Mouse (Mus musculus): ENCODE results near the gene F2rl1. TPM values are rescaled to one million over a fixed set of nuclear protein-coding genes. Genes with fewer than 3 reads are reported as not detected.

F2rl1 gene
- polyA plus RNA-seq, 1 experiment from 2014 or later, result not detected

DNA sequence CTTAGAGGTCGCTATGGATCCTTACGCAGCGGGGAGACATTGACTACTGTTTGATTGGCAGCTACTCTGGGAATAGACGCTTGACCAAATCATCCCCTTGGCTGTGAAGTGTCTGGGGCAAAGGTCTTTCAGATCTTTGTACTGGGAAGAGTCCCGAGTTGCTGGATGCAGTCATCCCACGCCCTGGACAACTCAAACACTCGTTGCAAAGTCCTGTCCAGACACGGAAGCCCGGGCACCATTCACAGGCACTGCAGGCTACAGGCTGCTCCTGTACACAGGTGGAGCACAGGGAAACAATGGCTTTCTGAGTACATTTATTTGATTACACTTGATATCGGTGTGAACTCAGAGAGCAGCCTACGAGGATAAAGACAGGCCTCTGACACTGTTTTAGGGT lies 33.7 kb downstream of the F2rl1 start:
- H3K4me2 ChIP-seq, result no peak overlapping the region
- 49% methylated on average over 11 of the region's 11 CpGs for WGBS
- no peak overlapping the region for H3K27ac ChIP-seq (replicated peaks)
- no peaks in the 10 kb centered on the region for H3K27me3 ChIP-seq
- ATAC-seq (ENCODE audit: low FRiP score, low read depth), result no peak
- H3K4me3 ChIP-seq, result no peak overlapping the region
- H3K9me3 ChIP-seq, result no peaks in the 10 kb centered on the region
- H3K9ac ChIP-seq, result no peak overlapping the region
- H3K4me1 ChIP-seq (replicated peaks), result no peaks in the 10 kb centered on the region
- H3K36me3 ChIP-seq, result no peaks in the 10 kb centered on the region

DNA sequence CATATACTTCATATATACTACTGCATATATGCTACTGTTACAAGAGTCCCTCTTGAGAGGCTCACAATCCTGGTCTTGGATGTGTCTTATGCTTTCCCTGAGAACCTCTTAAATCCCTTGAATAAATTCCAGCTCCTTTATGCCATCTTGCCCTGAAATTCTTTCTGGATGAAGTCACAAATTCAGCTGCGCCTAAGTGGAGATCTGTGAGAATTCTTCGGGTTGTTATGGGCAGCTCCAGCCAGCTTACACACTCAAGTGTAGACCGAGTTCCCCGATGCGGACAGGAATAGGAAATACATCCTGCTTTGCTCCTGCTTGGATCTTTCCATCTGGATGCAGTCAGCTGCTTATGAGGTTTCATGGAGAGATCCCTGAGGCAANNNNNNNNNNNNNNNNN lies 40.4 kb downstream of the F2rl1 start:
- WGBS, result 51% methylated on average over 5 of the region's 5 CpGs
- no peaks in the 10 kb centered on the region for H3K36me3 ChIP-seq

DNA sequence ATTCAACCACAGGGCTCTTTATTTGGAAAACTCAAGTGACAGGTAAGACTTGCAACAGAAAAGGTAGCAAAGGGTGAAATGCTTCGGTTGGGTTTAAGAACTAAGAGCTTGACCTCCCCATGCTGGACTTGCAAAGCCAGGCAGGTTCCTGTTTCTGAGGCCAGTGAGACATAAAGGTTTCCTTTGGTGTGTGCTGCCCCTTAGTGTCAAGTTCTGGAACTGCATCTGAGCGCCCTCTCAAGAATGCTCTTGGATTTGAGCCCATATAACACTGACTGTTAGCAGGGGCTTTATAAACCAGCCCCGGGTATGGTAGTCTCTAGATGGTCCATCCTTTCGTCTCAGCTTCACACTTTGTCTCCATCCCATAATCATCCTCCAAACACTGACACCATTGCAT lies 43.6 kb downstream of the F2rl1 start:
- Histone ChIP-seq H3K4me1 (replicated peaks) (no peaks in the 10 kb centered on the region), H3K9me3 (no peaks in the 10 kb centered on the region), H3K9ac (no peak overlapping the region), H3K4me3 (no peak overlapping the region), H3K4me2 (no peak overlapping the region), H3K27ac (replicated peaks) (no peak overlapping the region), H3K27me3 (no peaks in the 10 kb centered on the region), H3K36me3 (no peaks in the 10 kb centered on the region)
- WGBS, result 14% methylated on average over 4 of the region's 4 CpGs
- peak; percentile 78 for ATAC-seq (ENCODE audit: low FRiP score, low read depth)

More for the DNA sequence above, 40.4 kb downstream of the F2rl1 start:
- no peaks in the 10 kb centered on the region for H3K9me3 ChIP-seq
- H3K4me1 ChIP-seq (replicated peaks), result no peaks in the 10 kb centered on the region
- no peak overlapping the region for H3K9ac ChIP-seq
- H3K27me3 ChIP-seq, result no peaks in the 10 kb centered on the region
- no peak for ATAC-seq (ENCODE audit: low FRiP score, low read depth)
- no peak overlapping the region for H3K4me3 ChIP-seq
- H3K27ac ChIP-seq (replicated peaks), result no peak overlapping the region
- no peak overlapping the region for H3K4me2 ChIP-seq

DNA sequence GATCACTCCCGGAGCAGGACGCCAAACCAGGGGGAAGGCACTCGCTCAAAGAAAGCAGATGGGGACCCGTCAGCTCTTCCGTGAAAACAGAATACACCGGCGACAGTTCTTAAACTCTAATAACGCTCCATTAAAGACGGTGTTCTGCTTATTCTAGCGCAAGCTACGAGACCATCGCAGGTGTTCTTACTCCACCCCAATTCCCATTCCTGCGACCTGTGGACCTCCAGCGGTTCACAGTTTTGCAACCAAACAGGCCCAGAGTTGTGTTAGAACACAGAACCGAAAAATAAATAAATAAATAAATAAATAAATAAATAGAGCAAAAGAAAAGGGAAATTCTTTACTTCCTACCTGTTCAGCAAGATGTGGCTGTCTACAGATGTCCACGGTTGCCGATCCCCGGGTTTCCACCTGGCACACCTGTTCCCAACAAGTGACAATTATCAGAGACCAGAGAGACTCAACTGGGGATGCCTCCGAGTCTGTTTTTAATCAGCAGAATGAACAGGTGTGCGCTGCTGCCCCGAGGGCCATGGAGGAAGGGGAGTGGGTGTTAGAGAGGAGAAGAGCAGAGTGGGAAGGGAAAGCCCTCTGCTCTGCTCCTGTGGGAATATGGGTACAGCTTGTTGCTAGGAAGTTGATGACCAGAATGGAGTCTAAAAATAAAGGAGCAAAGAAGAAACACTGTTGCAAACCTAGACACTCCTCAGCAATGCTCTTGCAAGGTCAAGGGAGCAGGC lies 46.2 kb downstream of the F2rl1 start, which contains the start of gene S100z:
S100z (minus strand) TSS at position 51 of the 743 bp plus-strand sequence.
- ATAC-seq (ENCODE audit: low FRiP score, low read depth), result no peak
- H3K9ac ChIP-seq, result no peak within 1 kb of the TSS
- no peak within 1 kb of the TSS for H3K4me2 ChIP-seq
- no peaks in the 10 kb centered on the region for H3K4me1 ChIP-seq (replicated peaks)
- no peak within 1 kb of the TSS for H3K4me3 ChIP-seq
- 90% methylated on average over 21 of the region's 21 CpGs for WGBS
- no peak within 1 kb of the TSS for H3K27ac ChIP-seq (replicated peaks)
- no peaks in the 10 kb centered on the region for H3K9me3 ChIP-seq
- H3K27me3 ChIP-seq, result no peaks in the 10 kb centered on the region
- H3K36me3 ChIP-seq, result no peaks in the 10 kb centered on the region

DNA sequence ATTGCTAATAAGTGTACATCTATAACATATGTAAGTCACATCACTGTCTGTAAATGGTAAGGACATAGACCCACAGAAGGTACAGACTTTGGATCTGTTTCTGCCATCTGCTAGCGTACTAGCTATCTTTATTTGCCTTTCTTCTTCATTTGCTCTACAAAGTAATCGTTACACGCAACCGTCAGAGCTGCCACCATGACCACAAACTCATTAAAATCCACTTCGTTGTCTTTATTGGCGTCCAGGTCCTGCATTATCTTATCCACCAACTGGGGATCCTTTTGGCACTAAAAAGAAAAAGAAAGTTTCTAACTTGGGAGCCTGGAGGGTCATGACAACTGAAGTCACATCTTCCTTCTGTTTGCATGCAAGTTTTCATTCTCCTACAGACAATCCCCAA lies 47.9 kb downstream of the F2rl1 start:
- ATAC-seq (ENCODE audit: low FRiP score, low read depth), result no peak
- H3K4me2 ChIP-seq, result no peak overlapping the region

DNA sequence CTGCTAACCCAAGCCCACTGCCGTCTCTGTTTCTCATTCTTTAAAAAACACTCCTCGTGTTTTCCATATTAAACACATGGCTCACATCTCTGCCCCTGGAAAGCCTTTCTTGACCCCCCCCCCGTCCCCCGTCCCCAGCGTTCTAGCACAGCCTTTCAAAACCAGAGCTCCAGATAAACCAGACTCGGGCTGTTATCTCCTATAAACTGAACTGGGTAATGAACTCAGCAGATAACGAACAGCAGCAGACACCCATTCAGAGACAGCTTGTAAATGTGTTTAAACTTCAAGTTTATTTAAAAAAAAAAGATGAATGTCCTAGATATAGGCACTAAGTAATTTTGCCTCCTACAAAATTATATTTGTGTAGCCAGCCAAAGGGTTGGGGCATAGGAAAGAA lies 49.9 kb downstream of the F2rl1 start:
- H3K27ac ChIP-seq (replicated peaks), result no peak overlapping the region
- no peak overlapping the region for H3K4me2 ChIP-seq
- no peak overlapping the region for H3K9ac ChIP-seq
- H3K36me3 ChIP-seq, result no peaks in the 10 kb centered on the region
- H3K4me3 ChIP-seq, result no peak overlapping the region
- no peak for ATAC-seq (ENCODE audit: low FRiP score, low read depth)
- H3K9me3 ChIP-seq, result no peaks in the 10 kb centered on the region
- WGBS, result 82% methylated on average over 7 of the region's 7 CpGs
- H3K4me1 ChIP-seq (replicated peaks), result no peaks in the 10 kb centered on the region
- no peaks in the 10 kb centered on the region for H3K27me3 ChIP-seq

More for the DNA sequence above, 47.9 kb downstream of the F2rl1 start:
- Histone ChIP-seq H3K9ac (no peak overlapping the region), H3K36me3 (no peaks in the 10 kb centered on the region), H3K4me1 (replicated peaks) (no peaks in the 10 kb centered on the region), H3K27ac (replicated peaks) (no peak overlapping the region), H3K27me3 (no peaks in the 10 kb centered on the region), H3K4me3 (no peak overlapping the region), H3K9me3 (no peaks in the 10 kb centered on the region)
- WGBS, result 82% methylated on average over 6 of the region's 6 CpGs

DNA sequence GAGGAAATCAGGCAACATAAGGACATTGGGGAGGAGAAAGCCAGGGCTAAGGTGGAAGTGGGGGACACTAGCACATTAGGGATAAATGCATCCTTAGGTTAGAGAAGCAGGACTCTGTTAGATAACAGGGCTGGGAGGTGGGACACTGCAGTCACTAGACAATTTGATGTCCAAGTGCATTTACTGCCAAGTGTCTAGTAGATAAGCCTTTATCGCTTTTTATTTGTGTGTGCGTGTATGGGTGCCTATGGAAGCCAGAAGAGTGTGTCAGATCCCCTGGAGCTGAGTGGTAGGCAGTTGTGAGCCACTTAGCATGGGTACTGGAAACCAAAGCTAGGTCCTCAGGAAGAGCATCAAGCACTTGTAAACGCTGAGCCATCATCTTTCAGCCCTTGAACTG lies 50.7 kb downstream of the F2rl1 start:
- Histone ChIP-seq H3K9ac (no peak overlapping the region), H3K9me3 (no peaks in the 10 kb centered on the region), H3K4me2 (no peak overlapping the region), H3K36me3 (no peaks in the 10 kb centered on the region), H3K4me3 (no peak overlapping the region), H3K4me1 (replicated peaks) (no peaks in the 10 kb centered on the region), H3K27ac (replicated peaks) (no peak overlapping the region), H3K27me3 (no peaks in the 10 kb centered on the region)
- no peak for ATAC-seq (ENCODE audit: low FRiP score, low read depth)
- WGBS, result 86% methylated on average over 3 of the region's 3 CpGs

DNA sequence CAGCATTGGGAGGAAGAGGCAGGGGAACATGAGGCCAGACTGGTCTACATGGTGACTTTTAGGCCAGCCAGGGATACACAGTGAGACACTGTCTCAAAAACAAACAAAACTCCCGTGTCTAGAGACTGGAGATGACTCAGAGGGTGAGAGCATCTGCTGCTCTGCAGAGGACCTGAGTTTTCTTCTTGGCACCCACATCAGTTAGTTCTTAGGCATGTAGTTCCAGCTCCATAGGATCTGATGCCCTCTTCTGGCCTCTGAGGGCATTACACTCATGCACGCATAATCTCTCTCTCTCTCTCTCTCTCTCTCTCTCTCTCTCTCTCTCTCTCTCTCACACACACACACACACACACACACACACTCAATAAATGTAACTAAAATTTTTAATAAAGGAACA lies 54.1 kb downstream of the F2rl1 start:
- H3K9ac ChIP-seq, result no peak overlapping the region
- H3K4me1 ChIP-seq (replicated peaks), result no peaks in the 10 kb centered on the region
- no peak for ATAC-seq (ENCODE audit: low FRiP score, low read depth)
- no peak overlapping the region for H3K27ac ChIP-seq (replicated peaks)
- H3K9me3 ChIP-seq, result no peaks in the 10 kb centered on the region
- WGBS, result 54% methylated on average over 2 of the region's 2 CpGs
- H3K4me3 ChIP-seq, result no peak overlapping the region
- H3K27me3 ChIP-seq, result no peaks in the 10 kb centered on the region
- H3K36me3 ChIP-seq, result no peaks in the 10 kb centered on the region
- H3K4me2 ChIP-seq, result no peak overlapping the region

Other genes starting within 250 kb of the F2rl1 start
- 35.6 and 39.3 TPM in 2 replicates for gene Zbed3, start 201.6 kb downstream of the F2rl1 start, polyA plus RNA-seq (2015; fragmentation: Nextera tagmentation; extraction: Ambion mirVana)
- gene Aggf1, start 149.9 kb downstream of the F2rl1 start, polyA plus RNA-seq (2015; fragmentation: Nextera tagmentation; extraction: Ambion mirVana), result 36.4 and 38.3 TPM in 2 replicates
- 8.7 and 8.8 TPM in 2 replicates for gene Crhbp, start 80.3 kb downstream of the F2rl1 start, polyA plus RNA-seq (2015; fragmentation: Nextera tagmentation; extraction: Ambion mirVana)
- not detected in 2 replicates for gene S100z, start 46.5 kb downstream of the F2rl1 start, polyA plus RNA-seq (2015; fragmentation: Nextera tagmentation; extraction: Ambion mirVana)
- 60.0 and 62.8 TPM in 2 replicates for gene F2r, start 93.3 kb upstream of the F2rl1 start, polyA plus RNA-seq (2015; fragmentation: Nextera tagmentation; extraction: Ambion mirVana)
- 0.92 and 0.94 TPM in 2 replicates for gene F2rl2, start 171.6 kb upstream of the F2rl1 start, polyA plus RNA-seq (2015; fragmentation: Nextera tagmentation; extraction: Ambion mirVana)

Data from hindbrain, embryonic 15.5 days (tissue).